Mouse (Mus musculus) lung, embryonic 14.5 days (tissue): ENCODE measurements around the gene Tmem132b. TPM values are rescaled to one million over a fixed set of nuclear protein-coding genes. Genes with fewer than 3 reads are reported as not detected.

Experiments
- ATAC-seq: fragments of 200-750 bp; cut with Nextera tagmentation; 2 replicates; pipeline ENCODE4 v1.8.0; 2017; ENCODE audit warnings: mild to moderate bottlenecking, moderate TSS enrichment, moderate library complexity; ENCODE audit not compliant: insufficient read depth
- DNase-seq: peaks from one replicate; pipeline ENCODE4 v3.0.0-alpha.2; 2015
- H3K27ac ChIP-seq: fragments of 300-500 bp; sonication (generic); 2 replicates; pipeline ENCODE4 v1.5.1; 2014; ENCODE audit warnings: low read depth, mild to moderate bottlenecking, moderate library complexity
- H3K27me3 ChIP-seq: fragments of 300-500 bp; sonication (generic); 2 replicates; pipeline ENCODE4 v1.6.1; 2014; ENCODE audit warnings: low read length, control low read depth; ENCODE audit not compliant: insufficient read depth
- H3K36me3 ChIP-seq: fragments of 300-500 bp; sonication (generic); 2 replicates; pipeline ENCODE4 v1.6.1; 2014; ENCODE audit warnings: control low read depth; ENCODE audit not compliant: insufficient read depth
- H3K4me1 ChIP-seq: fragments of 300-500 bp; sonication (generic); 2 replicates; pipeline ENCODE4 v1.6.1; 2014; ENCODE audit warnings: antibody characterized with exemption, control low read depth; ENCODE audit not compliant: insufficient read depth
- H3K4me2 ChIP-seq: fragments of 300-500 bp; sonication (generic); 2 replicates; pipeline ENCODE4 v1.6.1; 2014; ENCODE audit warnings: mild to moderate bottlenecking
- H3K4me3 ChIP-seq: fragments of 300-500 bp; sonication (generic); 2 replicates; pipeline ENCODE4 v1.5.1; 2014; ENCODE audit warnings: low read depth, low read length
- H3K9ac ChIP-seq: fragments of 300-500 bp; sonication (generic); 2 replicates; pipeline ENCODE4 v1.6.1; 2014
- H3K9me3 ChIP-seq: fragments of 300-500 bp; sonication (generic); 2 replicates; pipeline ENCODE4 v1.6.1; 2016; ENCODE audit warnings: low read depth, low read length, control low read depth
- CTCF ChIP-seq: IDR thresholded peaks from 2 replicates; pipeline ENCODE4 v1.5.1; 2016; ENCODE audit warnings: antibody characterized with exemption, low read depth
- WGBS: fragments of 180-500 bp; shearing (Covaris S2); extraction: QIAGEN DNeasy Blood & Tissue Kit; methylation state at CpG from one replicate; pipeline ENCODE4 v1.1.7; 2014; 5-methylcytosine and 5-hydroxymethylcytosine counted together
- polyA plus RNA-seq: library from polyadenylated mRNA; unstranded; fragments of >200 nt; fragmentation: Nextera tagmentation; extraction: Ambion mirVana; gene quantifications from 2 replicates; pipeline ENCODE4 v1.2.1, GENCODE M21; 2014

Gene Tmem132b
- polyA plus RNA-seq, 1 experiment from 2014 or later: not detected

DNA sequence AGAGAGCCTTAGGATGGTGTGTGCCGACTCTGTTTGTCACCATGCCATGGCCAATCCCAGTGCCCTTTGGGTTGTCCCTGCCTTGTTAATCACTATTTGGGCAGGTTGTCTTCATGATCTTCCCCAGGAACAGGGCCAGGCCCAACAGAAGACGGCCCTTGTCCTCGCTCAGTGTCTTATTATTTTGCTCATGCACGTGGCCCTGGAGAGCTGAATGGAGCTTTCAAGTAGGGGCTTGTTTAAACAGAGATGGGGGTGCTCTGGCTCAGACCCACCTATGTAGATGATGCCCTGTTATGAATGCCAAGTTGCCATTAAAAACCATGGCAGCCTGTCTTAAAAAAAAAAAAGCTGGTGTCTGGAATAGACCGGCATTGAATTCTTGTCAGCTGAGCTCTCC lies 126.5 kb downstream of the Tmem132b start:
- no peak for ATAC-seq
- Histone ChIP-seq H3K27me3 (no peaks in the 10 kb centered on the region), H3K4me2 (no peak overlapping the region), H3K4me3 (no peak overlapping the region), H3K9ac (no peak overlapping the region), H3K9me3 (no peaks in the 10 kb centered on the region), H3K27ac (no peak overlapping the region), H3K4me1 (no peaks in the 10 kb centered on the region), H3K36me3 (no peaks in the 10 kb centered on the region)
- no peak for DNase-seq
- no peak for TF ChIP-seq CTCF
- WGBS: 70% methylated on average over 5 of the region's 5 CpGs

DNA sequence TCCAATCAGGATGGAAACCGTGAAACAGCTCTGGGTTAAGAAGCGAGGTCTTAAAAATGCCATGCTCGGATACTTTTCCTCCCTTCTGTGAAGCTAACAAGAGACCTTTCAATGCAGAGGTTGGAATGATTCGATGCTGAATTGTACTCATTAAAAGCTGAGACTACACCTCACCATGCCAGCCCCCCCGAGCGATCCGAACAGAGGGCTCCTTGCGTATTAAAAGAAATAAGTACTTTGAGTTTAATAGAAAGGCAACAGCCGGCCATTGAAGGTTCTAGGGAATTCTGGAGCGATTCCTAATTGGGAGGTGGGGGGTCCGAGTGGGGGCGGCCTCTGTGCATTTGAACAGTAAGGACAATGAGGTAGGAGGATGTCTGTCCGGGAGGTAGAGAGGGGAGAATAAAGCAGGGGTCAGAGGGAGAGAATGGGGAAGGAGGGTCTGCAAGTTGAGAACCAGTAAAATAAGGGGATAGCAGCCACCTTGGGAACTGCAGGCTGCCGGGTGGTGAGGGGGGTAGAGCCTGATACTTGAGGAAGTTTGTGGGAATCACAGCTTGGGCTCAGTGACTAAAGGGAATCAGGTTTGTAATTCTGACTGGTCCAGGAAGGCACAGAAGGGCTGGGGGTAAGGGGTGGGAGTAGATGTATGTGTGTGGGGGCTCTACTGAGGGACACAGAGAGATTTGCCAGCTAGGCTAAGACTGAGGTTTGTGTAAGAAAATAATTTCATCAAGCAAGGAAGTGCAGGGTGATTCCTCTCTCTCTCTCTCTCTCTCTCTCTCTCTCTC lies 127.6 kb downstream of the Tmem132b start:
- DNase-seq: no peak
- Histone ChIP-seq H3K27ac (no peak overlapping the region), H3K27me3 (no peaks in the 10 kb centered on the region), H3K36me3 (no peaks in the 10 kb centered on the region), H3K4me3 (no peak overlapping the region), H3K9ac (no peak overlapping the region), H3K4me1 (no peaks in the 10 kb centered on the region), H3K9me3 (no peaks in the 10 kb centered on the region), H3K4me2 (no peak overlapping the region)
- ATAC-seq: no peak
- no peak for TF ChIP-seq CTCF
- WGBS: 69% methylated on average over 14 of the region's 14 CpGs

DNA sequence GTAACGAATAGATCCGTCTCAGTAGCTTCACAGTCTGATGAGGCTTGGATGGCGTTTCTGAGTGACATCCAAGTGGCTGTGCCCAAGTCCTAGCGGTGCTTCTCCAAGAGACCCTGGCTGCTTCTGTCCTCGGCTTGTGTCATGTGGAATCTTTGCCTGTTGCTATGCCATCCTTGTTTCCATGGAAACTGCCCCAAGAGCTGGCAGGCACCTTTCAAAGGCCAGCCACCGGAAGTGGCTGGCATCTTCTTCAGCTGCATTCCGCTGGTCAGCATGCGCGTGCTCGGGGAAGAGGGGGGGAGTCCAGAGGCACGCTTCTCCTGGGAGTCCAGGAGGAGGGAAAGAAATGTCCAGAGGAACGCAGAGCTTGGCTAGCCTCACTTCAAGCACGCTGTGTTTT lies 144.0 kb downstream of the Tmem132b start:
- Histone ChIP-seq H3K9ac (no peak overlapping the region), H3K4me1 (no peaks in the 10 kb centered on the region), H3K9me3 (no peaks in the 10 kb centered on the region), H3K27me3 (no peaks in the 10 kb centered on the region), H3K4me3 (no peak overlapping the region), H3K4me2 (no peak overlapping the region), H3K36me3 (no peaks in the 10 kb centered on the region), H3K27ac (no peak overlapping the region)
- TF ChIP-seq CTCF: no peak
- ATAC-seq: no peak
- no peak for DNase-seq
- 41% methylated on average over 13 of the region's 13 CpGs for WGBS

DNA sequence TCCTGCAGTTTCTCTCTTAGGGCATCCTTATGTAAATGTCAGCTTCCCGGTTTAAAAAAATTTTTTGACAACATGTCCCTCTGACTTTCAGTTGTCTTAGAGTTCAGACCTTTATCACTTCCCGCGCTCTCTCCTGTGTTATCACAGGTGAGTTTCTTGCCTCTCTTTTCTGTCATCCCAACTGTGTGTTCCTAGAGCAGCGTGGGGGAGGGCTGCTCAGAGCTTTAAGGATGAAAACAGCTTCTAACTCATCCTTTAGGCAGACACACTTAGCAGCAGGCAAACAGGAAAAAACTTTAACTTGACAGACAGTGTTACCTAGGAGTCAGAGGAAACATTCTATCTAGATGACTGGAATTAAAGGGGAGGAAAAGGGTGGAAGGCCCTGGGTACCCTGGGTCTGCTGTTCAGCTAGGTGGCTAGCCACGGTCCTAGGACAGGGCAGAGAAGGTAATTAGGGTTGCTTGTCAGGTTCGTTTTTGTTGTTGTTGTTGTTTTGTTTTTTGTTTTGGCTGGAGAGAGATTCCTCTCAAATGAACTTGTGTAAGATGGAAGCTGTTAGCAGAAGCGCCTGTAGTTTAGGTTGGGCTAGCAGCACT lies 144.6 kb downstream of the Tmem132b start:
- DNase-seq (no peak), ATAC-seq (no peak)
- Histone ChIP-seq H3K9me3 (no peaks in the 10 kb centered on the region), H3K4me2 (no peak overlapping the region), H3K9ac (no peak overlapping the region), H3K36me3 (no peaks in the 10 kb centered on the region), H3K27me3 (no peaks in the 10 kb centered on the region), H3K4me1 (no peaks in the 10 kb centered on the region), H3K27ac (no peak overlapping the region), H3K4me3 (no peak overlapping the region)
- 66% methylated on average over 7 of the region's 7 CpGs for WGBS
- TF ChIP-seq CTCF: no peak

DNA sequence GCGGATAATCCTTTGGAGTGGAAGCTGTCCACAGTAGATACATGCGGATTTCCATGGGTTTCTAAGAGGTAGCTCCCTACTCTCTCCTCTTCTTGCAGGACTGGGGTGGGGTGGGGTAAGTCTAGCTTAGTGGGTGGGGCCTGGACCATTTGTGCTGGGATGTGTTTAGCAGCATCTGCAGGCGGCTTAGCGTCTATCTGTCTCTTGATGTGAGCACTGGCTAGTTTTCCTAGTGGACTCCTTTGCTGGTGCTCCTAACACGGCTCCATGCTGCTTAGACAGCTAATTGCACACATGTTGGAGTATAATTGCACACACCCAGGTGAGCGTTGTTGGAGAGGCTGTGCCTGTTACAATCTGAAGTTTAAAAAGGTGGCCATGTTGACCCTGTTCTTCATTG lies 149.3 kb downstream of the Tmem132b start:
- no peak for ATAC-seq
- 85% methylated on average over 6 of the region's 6 CpGs for WGBS

DNA sequence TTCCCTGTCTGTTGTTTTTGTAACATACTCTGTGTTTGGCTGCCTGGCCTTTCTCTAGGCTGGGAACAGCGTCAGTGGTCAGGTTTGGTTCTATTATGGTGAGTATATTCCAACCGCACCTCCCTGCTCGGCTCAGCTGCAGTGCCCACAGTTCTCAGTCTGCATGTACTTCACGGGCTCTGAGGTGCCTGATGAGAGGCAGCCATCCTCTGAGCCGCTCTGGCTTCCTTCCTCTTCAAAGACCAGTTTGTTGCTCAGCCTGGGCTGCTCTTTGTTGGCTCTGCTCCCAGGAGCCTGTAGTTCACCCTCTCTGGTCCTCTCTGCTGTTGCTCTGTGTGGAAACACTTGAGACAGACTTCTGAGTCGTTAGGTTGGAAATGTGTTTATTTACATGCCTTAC lies 151.9 kb downstream of the Tmem132b start:
- TF ChIP-seq CTCF: no peak
- Histone ChIP-seq H3K27ac (no peak overlapping the region), H3K9ac (no peak overlapping the region), H3K4me2 (no peak overlapping the region), H3K4me1 (no peaks in the 10 kb centered on the region), H3K36me3 (no peaks in the 10 kb centered on the region), H3K27me3 (no peaks in the 10 kb centered on the region), H3K4me3 (no peak overlapping the region), H3K9me3 (no peaks in the 10 kb centered on the region)
- DNase-seq (no peak), ATAC-seq (no peak)
- WGBS: 59% methylated on average over 6 of the region's 6 CpGs

More for the DNA sequence above, 149.3 kb downstream of the Tmem132b start:
- Histone ChIP-seq H3K4me3 (no peak overlapping the region), H3K4me1 (no peaks in the 10 kb centered on the region), H3K36me3 (no peaks in the 10 kb centered on the region), H3K4me2 (no peak overlapping the region), H3K9me3 (no peaks in the 10 kb centered on the region), H3K27ac (no peak overlapping the region), H3K9ac (no peak overlapping the region), H3K27me3 (no peaks in the 10 kb centered on the region)
- no peak for DNase-seq
- TF ChIP-seq CTCF: no peak

DNA sequence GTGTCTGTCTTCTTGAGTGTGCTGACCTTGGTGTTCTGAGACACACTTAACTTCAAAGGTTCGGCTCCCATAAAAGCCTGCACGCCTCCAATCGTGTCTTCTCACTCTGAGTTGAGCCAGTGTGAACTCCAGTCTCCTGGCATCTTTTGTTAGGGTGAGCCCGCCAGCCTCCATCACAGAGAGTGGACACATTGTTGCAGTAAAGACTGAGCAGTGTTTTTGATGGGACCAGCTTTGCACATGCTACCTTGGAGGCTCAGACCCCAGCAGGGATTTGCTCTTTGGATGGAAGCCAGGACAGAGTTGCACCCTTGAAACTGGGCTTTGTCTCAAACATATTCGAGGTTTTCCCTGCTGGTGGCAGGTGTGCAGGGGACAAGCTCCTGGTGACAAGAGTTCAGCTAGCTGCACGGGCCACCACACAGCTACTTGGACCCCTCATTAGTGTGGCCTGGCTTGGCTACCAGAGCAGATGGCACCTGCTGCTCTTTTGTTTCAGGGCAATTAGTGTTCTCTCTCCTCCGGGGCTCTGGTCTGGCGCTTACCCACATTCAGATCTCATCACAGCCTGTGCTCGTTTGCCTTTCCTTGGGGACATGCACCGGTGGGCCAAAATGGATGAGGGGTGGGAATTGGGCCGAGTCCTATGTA lies 154.2 kb downstream of the Tmem132b start:
- no peak for DNase-seq
- no peak for ATAC-seq
- Histone ChIP-seq H3K4me2 (no peak overlapping the region), H3K27me3 (no peaks in the 10 kb centered on the region), H3K36me3 (no peaks in the 10 kb centered on the region), H3K27ac (no peak overlapping the region), H3K4me1 (no peaks in the 10 kb centered on the region), H3K9me3 (no peaks in the 10 kb centered on the region), H3K4me3 (no peak overlapping the region), H3K9ac (no peak overlapping the region)
- 74% methylated on average over 11 of the region's 11 CpGs for WGBS
- no peak for TF ChIP-seq CTCF
